Mouse (Mus musculus): ENCODE measurements around the gene Tada3. TPM values are rescaled to one million over a fixed set of nuclear protein-coding genes. Genes with fewer than 3 reads are reported as not detected.

Gene Tada3
- polyA plus RNA-seq, 1 experiment from 2014 or later = 42.2 TPM

GRCm38 (mm10) chr6:113416416-113416815 is 38.7 kb upstream of the Tada3 start:
- Histone ChIP-seq H3K4me3 (ENCODE audit: control insufficient read depth in 1 of 2, insufficient read depth in 1 of 2, low read depth in 1 of 2, low read length in 2 of 2) (no peak overlapping the region), H3K9me3 (ENCODE audit: control insufficient read depth, low read length) (no peaks in the 10 kb centered on the region), H3K36me3 (ENCODE audit: control insufficient read depth, insufficient read depth, low read length) (peaks cover 4% of the 10 kb centered on the region; the same call in 1 of the 2 replicates), H3K27me3 (ENCODE audit: control insufficient read depth, insufficient read depth, low read length) (no peaks in the 10 kb centered on the region), H3K4me1 (ENCODE audit: control insufficient read depth in 2 of 2, insufficient read depth in 2 of 2, low read length in 2 of 2) (peaks cover 4 to 14% of the 10 kb centered on the region in 2 experiments; a peak in 3 of 4 replicates), H3K9ac (ENCODE audit: low read length) (no peak overlapping the region), H3K27ac (replicated peaks in 1 of 2; ENCODE audit: control insufficient read depth in 1 of 2, insufficient read depth in 1 of 2, low read depth in 2 of 2, low read length in 2 of 2) (no peak overlapping the region), H3K4me2 (ENCODE audit: low read length) (no peak overlapping the region)
- ATAC-seq (ENCODE audit: insufficient number of reproducible peaks, insufficient read depth, low FRiP score, low read depth) = no peak
- WGBS = 71% methylated on average over 5 of the region's 5 CpGs

DNA sequence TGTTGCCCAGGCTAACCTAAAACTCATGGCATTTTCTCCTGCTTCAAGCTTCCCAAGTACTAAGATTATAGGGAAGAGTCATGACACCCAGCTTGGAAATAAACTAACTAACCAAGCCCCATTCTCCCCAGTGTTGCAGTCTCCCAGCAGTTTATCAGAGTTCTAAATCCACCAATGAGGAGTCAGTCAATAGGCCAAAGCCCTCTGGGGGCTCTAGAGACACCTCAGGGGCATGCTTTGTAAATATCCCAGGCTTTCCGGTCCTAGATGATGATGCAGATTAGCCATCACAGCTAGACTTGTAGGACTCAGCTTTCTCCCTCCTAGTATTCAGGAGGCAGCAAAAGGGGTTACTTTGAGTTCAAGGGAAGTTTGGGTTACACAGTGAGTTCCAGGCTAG is 32.3 kb upstream of the Tada3 start:
- no peak for ATAC-seq (ENCODE audit: insufficient number of reproducible peaks, insufficient read depth, low FRiP score, low read depth)
- WGBS = 50% methylated on average over 1 of the region's 1 CpGs
- Histone ChIP-seq H3K36me3 (ENCODE audit: control insufficient read depth, insufficient read depth, low read length) (peaks cover 17% of the 10 kb centered on the region; the same call in 1 of the 2 replicates), H3K4me1 (ENCODE audit: control insufficient read depth in 2 of 2, insufficient read depth in 2 of 2, low read length in 2 of 2) (no peaks in the 10 kb centered on the region), H3K27ac (replicated peaks in 1 of 2; ENCODE audit: control insufficient read depth in 1 of 2, insufficient read depth in 1 of 2, low read depth in 2 of 2, low read length in 2 of 2) (no peak overlapping the region), H3K9me3 (ENCODE audit: control insufficient read depth, low read length) (no peaks in the 10 kb centered on the region), H3K9ac (ENCODE audit: low read length) (no peak overlapping the region), H3K27me3 (ENCODE audit: control insufficient read depth, insufficient read depth, low read length) (no peaks in the 10 kb centered on the region), H3K4me3 (ENCODE audit: control insufficient read depth in 1 of 2, insufficient read depth in 1 of 2, low read depth in 1 of 2, low read length in 2 of 2) (no peak overlapping the region), H3K4me2 (ENCODE audit: low read length) (no peak overlapping the region)

- Histone ChIP-seq H3K27ac (replicated peaks in 1 of 2; ENCODE audit: control insufficient read depth in 1 of 2, insufficient read depth in 1 of 2, low read depth in 2 of 2, low read length in 2 of 2) (no peak overlapping the region), H3K4me1 (ENCODE audit: control insufficient read depth in 2 of 2, insufficient read depth in 2 of 2, low read length in 2 of 2) (no peaks in the 10 kb centered on the region), H3K4me2 (ENCODE audit: low read length) (no peak overlapping the region), H3K4me3 (ENCODE audit: control insufficient read depth in 1 of 2, insufficient read depth in 1 of 2, low read depth in 1 of 2, low read length in 2 of 2) (no peak overlapping the region), H3K27me3 (ENCODE audit: control insufficient read depth, insufficient read depth, low read length) (no peaks in the 10 kb centered on the region), H3K36me3 (ENCODE audit: control insufficient read depth, insufficient read depth, low read length) (peaks cover 17% of the 10 kb centered on the region; the same call in 1 of the 2 replicates), H3K9me3 (ENCODE audit: control insufficient read depth, low read length) (no peaks in the 10 kb centered on the region), H3K9ac (ENCODE audit: low read length) (no peak overlapping the region)
- WGBS = 75% methylated on average over 9 of the region's 9 CpGs
- no peak for ATAC-seq (ENCODE audit: insufficient number of reproducible peaks, insufficient read depth, low FRiP score, low read depth)
Measured at GRCm38 (mm10) chr6:113406683-113407082, 29.0 kb upstream of the Tada3 start.

DNA sequence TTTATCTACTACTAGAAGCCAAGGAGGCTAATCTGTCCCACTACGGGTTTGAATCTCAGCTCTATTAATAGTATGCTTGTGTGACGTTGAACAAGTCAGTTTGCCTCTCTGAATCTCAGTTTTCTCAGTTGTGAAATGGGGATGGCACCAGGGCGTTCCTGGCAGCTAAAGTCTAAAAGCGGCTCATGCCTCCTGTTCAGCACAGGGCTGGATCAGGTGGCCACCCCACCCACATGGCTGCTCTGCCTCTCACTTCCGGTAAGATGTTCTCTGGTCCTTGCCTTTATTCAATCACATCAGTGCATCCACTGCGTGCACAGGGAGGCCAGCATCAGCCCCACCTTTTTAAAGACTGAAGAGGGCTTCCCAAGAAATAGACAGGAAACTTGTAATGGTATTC is 27.8 kb upstream of the Tada3 start:
- H3K9ac ChIP-seq (ENCODE audit: low read length) = no peak overlapping the region
- WGBS = 69% methylated on average over 6 of the region's 6 CpGs
- no peak overlapping the region for H3K4me3 ChIP-seq (ENCODE audit: control insufficient read depth in 1 of 2, insufficient read depth in 1 of 2, low read depth in 1 of 2, low read length in 2 of 2)
- no peak overlapping the region for H3K4me2 ChIP-seq (ENCODE audit: low read length)
- H3K27me3 ChIP-seq (ENCODE audit: control insufficient read depth, insufficient read depth, low read length) = no peaks in the 10 kb centered on the region
- no peaks in the 10 kb centered on the region for H3K9me3 ChIP-seq (ENCODE audit: control insufficient read depth, low read length)
- peaks cover 17% of the 10 kb centered on the region; the same call in 1 of the 2 replicates for H3K36me3 ChIP-seq (ENCODE audit: control insufficient read depth, insufficient read depth, low read length)
- H3K4me1 ChIP-seq (ENCODE audit: control insufficient read depth in 2 of 2, insufficient read depth in 2 of 2, low read length in 2 of 2) = no peaks in the 10 kb centered on the region
- no peak overlapping the region for H3K27ac ChIP-seq (replicated peaks in 1 of 2; ENCODE audit: control insufficient read depth in 1 of 2, insufficient read depth in 1 of 2, low read depth in 2 of 2, low read length in 2 of 2)
- ATAC-seq (ENCODE audit: insufficient number of reproducible peaks, insufficient read depth, low FRiP score, low read depth) = no peak

DNA sequence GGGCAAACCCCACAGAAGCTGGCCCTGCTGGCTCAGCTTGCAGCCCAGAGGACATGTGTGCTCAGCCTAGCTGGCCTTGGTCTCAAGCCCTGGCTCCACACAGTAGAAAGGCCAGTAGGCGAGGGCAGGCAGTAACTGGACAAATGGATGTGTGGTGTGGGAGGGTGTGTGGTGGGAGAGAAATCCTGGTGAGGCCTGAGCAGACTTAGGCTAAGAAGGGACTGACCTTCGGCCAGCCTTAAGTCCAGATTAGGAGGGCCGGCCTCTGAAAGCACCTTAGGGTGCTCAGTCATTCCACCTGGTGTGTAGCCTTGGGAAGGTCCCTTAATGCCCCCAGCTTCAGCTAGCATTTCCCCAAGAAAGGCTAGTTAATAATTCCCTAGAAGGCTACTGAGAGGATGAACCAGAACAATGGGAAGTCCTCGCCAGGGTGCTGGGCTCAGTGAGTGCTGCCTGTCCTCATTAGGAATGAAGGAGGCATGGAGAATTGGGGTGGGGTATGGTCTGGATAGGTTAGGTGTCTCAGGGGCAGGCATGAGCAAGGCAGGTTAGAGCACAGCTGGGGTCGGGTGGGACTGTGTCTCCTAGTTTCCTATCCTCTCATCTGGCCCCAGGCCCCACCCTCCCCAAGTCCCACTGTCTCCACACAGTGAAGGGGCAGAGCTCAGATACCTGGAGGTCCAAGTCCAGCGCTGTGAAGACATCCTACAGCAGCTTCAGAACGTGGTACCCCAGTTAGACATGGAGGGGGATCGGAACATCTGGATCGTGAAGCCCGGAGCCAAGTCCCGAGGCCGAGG is 27.2 kb upstream of the Tada3 start:
- Histone ChIP-seq H3K4me2 (ENCODE audit: low read length) (no peak overlapping the region), H3K4me3 (ENCODE audit: control insufficient read depth in 1 of 2, insufficient read depth in 1 of 2, low read depth in 1 of 2, low read length in 2 of 2) (no peak overlapping the region), H3K9ac (ENCODE audit: low read length) (no peak overlapping the region), H3K27ac (replicated peaks in 1 of 2; ENCODE audit: control insufficient read depth in 1 of 2, insufficient read depth in 1 of 2, low read depth in 2 of 2, low read length in 2 of 2) (no peak overlapping the region), H3K27me3 (ENCODE audit: control insufficient read depth, insufficient read depth, low read length) (no peaks in the 10 kb centered on the region), H3K9me3 (ENCODE audit: control insufficient read depth, low read length) (no peaks in the 10 kb centered on the region), H3K36me3 (ENCODE audit: control insufficient read depth, insufficient read depth, low read length) (peaks cover 17% of the 10 kb centered on the region; the same call in 1 of the 2 replicates), H3K4me1 (ENCODE audit: control insufficient read depth in 2 of 2, insufficient read depth in 2 of 2, low read length in 2 of 2) (no peaks in the 10 kb centered on the region)
- WGBS = 68% methylated on average over 12 of the region's 12 CpGs
- no peak for ATAC-seq (ENCODE audit: insufficient number of reproducible peaks, insufficient read depth, low FRiP score, low read depth)

DNA sequence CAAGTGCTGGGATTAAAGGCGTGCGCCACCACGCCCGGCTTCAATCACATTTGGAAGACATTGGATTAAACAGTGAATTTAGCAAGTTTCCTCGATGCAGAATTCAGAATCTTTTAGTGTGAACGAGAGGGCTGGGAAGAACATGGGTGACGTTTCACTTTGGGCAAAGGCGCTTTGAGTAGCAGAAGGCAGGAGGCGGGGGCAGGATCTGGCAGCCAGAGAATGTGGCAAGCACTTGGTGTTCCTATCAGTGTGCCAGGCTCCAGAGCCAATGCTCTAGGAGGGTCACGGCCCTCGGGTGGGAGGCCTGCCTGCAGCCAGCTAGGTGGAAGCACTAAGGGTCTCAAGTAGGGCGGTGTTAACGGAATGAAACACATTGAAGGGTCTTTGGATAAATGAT is 24.4 kb upstream of the Tada3 start:
- Histone ChIP-seq H3K9me3 (ENCODE audit: control insufficient read depth, low read length) (no peaks in the 10 kb centered on the region), H3K27ac (replicated peaks in 1 of 2; ENCODE audit: control insufficient read depth in 1 of 2, insufficient read depth in 1 of 2, low read depth in 2 of 2, low read length in 2 of 2) (no peak overlapping the region), H3K4me1 (ENCODE audit: control insufficient read depth in 2 of 2, insufficient read depth in 2 of 2, low read length in 2 of 2) (no peaks in the 10 kb centered on the region), H3K4me3 (ENCODE audit: control insufficient read depth in 1 of 2, insufficient read depth in 1 of 2, low read depth in 1 of 2, low read length in 2 of 2) (no peak overlapping the region), H3K4me2 (ENCODE audit: low read length) (no peak overlapping the region), H3K27me3 (ENCODE audit: control insufficient read depth, insufficient read depth, low read length) (no peaks in the 10 kb centered on the region), H3K36me3 (ENCODE audit: control insufficient read depth, insufficient read depth, low read length) (0 out of 2 replicates have a peak, but pooled peaks cover 9% of the 10 kb centered on the region), H3K9ac (ENCODE audit: low read length) (no peak overlapping the region)
- WGBS = 85% methylated on average over 13 of the region's 13 CpGs
- ATAC-seq (ENCODE audit: insufficient number of reproducible peaks, insufficient read depth, low FRiP score, low read depth) = no peak

GRCm38 (mm10) chr6:113396270-113397030 is 18.8 kb upstream of the Tada3 start:
- H3K4me3 ChIP-seq (ENCODE audit: control insufficient read depth in 1 of 2, insufficient read depth in 1 of 2, low read depth in 1 of 2, low read length in 2 of 2) = no peak overlapping the region
- H3K36me3 ChIP-seq (ENCODE audit: control insufficient read depth, insufficient read depth, low read length) = peaks cover 7% of the 10 kb centered on the region; the same call in 1 of the 2 replicates
- no peak overlapping the region for H3K4me2 ChIP-seq (ENCODE audit: low read length)
- no peaks in the 10 kb centered on the region for H3K9me3 ChIP-seq (ENCODE audit: control insufficient read depth, low read length)
- H3K27ac ChIP-seq (replicated peaks in 1 of 2; ENCODE audit: control insufficient read depth in 1 of 2, insufficient read depth in 1 of 2, low read depth in 2 of 2, low read length in 2 of 2) = no peak overlapping the region
- H3K4me1 ChIP-seq (ENCODE audit: control insufficient read depth in 2 of 2, insufficient read depth in 2 of 2, low read length in 2 of 2) = peaks cover 4 to 12% of the 10 kb centered on the region in 2 experiments
- no peak for ATAC-seq (ENCODE audit: insufficient number of reproducible peaks, insufficient read depth, low FRiP score, low read depth)
- WGBS = 87% methylated on average over 10 of the region's 10 CpGs
- no peak overlapping the region for H3K9ac ChIP-seq (ENCODE audit: low read length)
- H3K27me3 ChIP-seq (ENCODE audit: control insufficient read depth, insufficient read depth, low read length) = no peaks in the 10 kb centered on the region

Measured in heart, embryonic 14.5 days (tissue).